Mouse (Mus musculus) lung, postnatal 0 days (tissue): Measurements from ENCODE around the gene Erlin1. TPM values are rescaled to one million over a fixed set of nuclear protein-coding genes. Genes with fewer than 3 reads are reported as not detected.

ENCODE experiments used
- ATAC-seq: fragments of 200-750 bp; cut with Nextera tagmentation; 2 replicates; pipeline ENCODE4 v1.8.0; 2017; ENCODE audit warnings: moderate library complexity
- DNase-seq: peaks from one replicate; pipeline ENCODE4 v3.0.0-alpha.2; 2016; ENCODE audit warnings: low spot score
- H3K27ac ChIP-seq: fragments of 300-500 bp; sonication (generic); 2 replicates; pipeline ENCODE4 v1.5.1; 2014; ENCODE audit warnings: antibody characterized with exemption, mild to moderate bottlenecking, low read length, mixed read lengths
- H3K27me3 ChIP-seq: fragments of 300-500 bp; sonication (generic); replicated peaks from 2 replicates; pipeline ENCODE4 v1.6.1; 2014; ENCODE audit warnings: low read length, mixed read lengths; ENCODE audit not compliant: insufficient read depth
- H3K36me3 ChIP-seq: fragments of 300-500 bp; sonication (generic); 2 replicates; pipeline ENCODE4 v1.6.1; 2014; ENCODE audit warnings: low read length, mixed read lengths; ENCODE audit not compliant: insufficient read depth
- H3K4me1 ChIP-seq: fragments of 300-500 bp; sonication (generic); 2 replicates; pipeline ENCODE4 v1.6.1; 2014; ENCODE audit warnings: antibody characterized with exemption, low read depth, low read length, mixed read lengths; ENCODE audit not compliant: insufficient read depth
- H3K4me2 ChIP-seq: fragments of 300-500 bp; sonication (generic); replicated peaks from 2 replicates; pipeline ENCODE4 v1.6.1; 2014; ENCODE audit warnings: low read depth, mild to moderate bottlenecking, low read length, moderate library complexity, mixed read lengths
- H3K4me3 ChIP-seq: fragments of 300-500 bp; sonication (generic); 2 replicates; pipeline ENCODE4 v1.5.1; 2014; ENCODE audit warnings: low read depth, low read length
- H3K9ac ChIP-seq: fragments of 300-500 bp; sonication (generic); replicated peaks from 2 replicates; pipeline ENCODE4 v1.6.1; 2014; ENCODE audit warnings: low read depth, mild to moderate bottlenecking
- H3K9me3 ChIP-seq: fragments of 300-500 bp; sonication (generic); 2 replicates; pipeline ENCODE4 v1.6.1; 2016; ENCODE audit warnings: low read length, mixed read lengths
- CTCF ChIP-seq: IDR thresholded peaks from 2 replicates; pipeline ENCODE4 v1.5.1; 2016; ENCODE audit warnings: antibody characterized with exemption, mild to moderate bottlenecking
- EP300 ChIP-seq: IDR thresholded peaks from 2 replicates; pipeline ENCODE4 v1.6.1; 2016; ENCODE audit warnings: antibody characterized with exemption, mild to moderate bottlenecking, control low read depth
- WGBS: fragments of 180-500 bp; shearing (Covaris S2); extraction: QIAGEN DNeasy Blood & Tissue Kit; methylation state at CpG from one replicate; pipeline ENCODE4 v1.1.7; 2014; 5-methylcytosine and 5-hydroxymethylcytosine counted together
- polyA plus RNA-seq: library from polyadenylated mRNA; unstranded; fragments of >200 nt; fragmentation: Nextera tagmentation; extraction: Ambion mirVana; gene quantifications from 2 replicates; pipeline ENCODE4 v1.2.1, GENCODE M21; 2015

Gene Erlin1
- polyA plus RNA-seq, 1 experiment from 2014 or later = 26.9 TPM

GRCm38 (mm10) chr19:44013862-44014261, 55.7 kb downstream of the Erlin1 start:
- Histone ChIP-seq H3K9ac (no peak overlapping the region), H3K4me3 (no peak overlapping the region), H3K4me2 (no peak overlapping the region), H3K36me3 (no peaks in the 10 kb centered on the region), H3K4me1 (no peaks in the 10 kb centered on the region), H3K27me3 (no peaks in the 10 kb centered on the region), H3K9me3 (no peaks in the 10 kb centered on the region), H3K27ac (no peak overlapping the region)
- TF ChIP-seq EP300 = no peak
- no peak for TF ChIP-seq CTCF
- ATAC-seq (peak; percentile 40), DNase-seq (no peak)
- WGBS = 32% methylated on average over 6 of the region's 6 CpGs

GRCm38 (mm10) chr19:44008784-44009183, 60.8 kb downstream of the Erlin1 start:
- DNase-seq (peak; percentile 83), ATAC-seq (peak; percentile 87)
- Histone ChIP-seq H3K27me3 (no peaks in the 10 kb centered on the region), H3K27ac (no peak overlapping the region; the same call in 1 of the 2 replicates), H3K36me3 (no peaks in the 10 kb centered on the region), H3K4me3 (no peak overlapping the region), H3K4me1 (no peaks in the 10 kb centered on the region), H3K4me2 (peak overlapping the region; percentile 17; the same call in 1 of the 2 replicates), H3K9me3 (no peaks in the 10 kb centered on the region), H3K9ac (no peak overlapping the region)
- TF ChIP-seq EP300 (peak; percentile 76), CTCF (peak; percentile 13; the same call in 1 of the 2 replicates)
- WGBS = 32% methylated on average over 15 of the region's 15 CpGs

GRCm38 (mm10) chr19:44007186-44007585, 62.4 kb downstream of the Erlin1 start:
- H3K4me1 ChIP-seq = no peaks in the 10 kb centered on the region
- 58% methylated on average over 12 of the region's 12 CpGs for WGBS
- DNase-seq (no peak), ATAC-seq (no peak)
- no peaks in the 10 kb centered on the region for H3K36me3 ChIP-seq
- no peak for TF ChIP-seq EP300
- no peak for TF ChIP-seq CTCF
- no peak overlapping the region for H3K27ac ChIP-seq
- H3K9ac ChIP-seq = no peak overlapping the region
- no peaks in the 10 kb centered on the region for H3K9me3 ChIP-seq
- H3K4me3 ChIP-seq = no peak overlapping the region
- no peak overlapping the region for H3K4me2 ChIP-seq
- H3K27me3 ChIP-seq = no peaks in the 10 kb centered on the region

- H3K27me3 ChIP-seq = no peaks in the 10 kb centered on the region
- no peak for ATAC-seq
- no peak overlapping the region for H3K27ac ChIP-seq
- no peaks in the 10 kb centered on the region for H3K9me3 ChIP-seq
- TF ChIP-seq EP300 (no peak), CTCF (no peak)
- DNase-seq = no peak
- no peak overlapping the region for H3K4me3 ChIP-seq
- H3K4me2 ChIP-seq = no peak overlapping the region
- no peaks in the 10 kb centered on the region for H3K4me1 ChIP-seq
- 68% methylated on average over 4 of the region's 4 CpGs for WGBS
- H3K36me3 ChIP-seq = no peaks in the 10 kb centered on the region
- H3K9ac ChIP-seq = no peak overlapping the region
Observed at GRCm38 (mm10) chr19:44005025-44005424, 64.6 kb downstream of the Erlin1 start.

GRCm38 (mm10) chr19:44004261-44004660, 65.3 kb downstream of the Erlin1 start:
- no peak overlapping the region for H3K27ac ChIP-seq
- WGBS = 89% methylated on average over 2 of the region's 2 CpGs

GRCm38 (mm10) chr19:44000720-44001119, 68.9 kb downstream of the Erlin1 start:
- H3K27me3 ChIP-seq = no peaks in the 10 kb centered on the region
- ATAC-seq = no peak
- WGBS = 78% methylated on average over 5 of the region's 5 CpGs
- no peak overlapping the region for H3K27ac ChIP-seq
- H3K9ac ChIP-seq = no peak overlapping the region
- no peak for TF ChIP-seq CTCF
- TF ChIP-seq EP300 = no peak
- H3K4me3 ChIP-seq = no peak overlapping the region
- no peaks in the 10 kb centered on the region for H3K36me3 ChIP-seq
- H3K4me1 ChIP-seq = no peaks in the 10 kb centered on the region
- DNase-seq = no peak
- H3K4me2 ChIP-seq = no peak overlapping the region
- H3K9me3 ChIP-seq = no peaks in the 10 kb centered on the region

More at GRCm38 (mm10) chr19:44004261-44004660, 65.3 kb downstream of the Erlin1 start:
- no peak for DNase-seq
- Histone ChIP-seq H3K4me3 (no peak overlapping the region), H3K4me1 (no peaks in the 10 kb centered on the region), H3K4me2 (no peak overlapping the region), H3K27me3 (no peaks in the 10 kb centered on the region), H3K9ac (no peak overlapping the region), H3K9me3 (no peaks in the 10 kb centered on the region), H3K36me3 (no peaks in the 10 kb centered on the region)
- ATAC-seq = no peak
- TF ChIP-seq CTCF = no peak
- no peak for TF ChIP-seq EP300

- no peak for TF ChIP-seq CTCF
- TF ChIP-seq EP300 = no peak
- Histone ChIP-seq H3K4me2 (no peak overlapping the region), H3K27me3 (no peaks in the 10 kb centered on the region), H3K4me1 (no peaks in the 10 kb centered on the region), H3K9ac (no peak overlapping the region), H3K4me3 (no peak overlapping the region), H3K9me3 (no peaks in the 10 kb centered on the region), H3K36me3 (no peaks in the 10 kb centered on the region), H3K27ac (no peak overlapping the region)
- DNase-seq (no peak), ATAC-seq (no peak)
- WGBS = 51% methylated on average over 1 of the region's 1 CpGs
Observed at GRCm38 (mm10) chr19:44000061-44000460, 69.5 kb downstream of the Erlin1 start.
